Mouse (Mus musculus) right cerebral cortex, adult 18-20 months (tissue): Measurements from ENCODE around the gene Polm.

ENCODE experiments used
- DNase-seq: peaks from one replicate; pipeline ENCODE4 v3.0.0; 2022; ENCODE audit warnings: mixed read lengths

Polm gene

DNA sequence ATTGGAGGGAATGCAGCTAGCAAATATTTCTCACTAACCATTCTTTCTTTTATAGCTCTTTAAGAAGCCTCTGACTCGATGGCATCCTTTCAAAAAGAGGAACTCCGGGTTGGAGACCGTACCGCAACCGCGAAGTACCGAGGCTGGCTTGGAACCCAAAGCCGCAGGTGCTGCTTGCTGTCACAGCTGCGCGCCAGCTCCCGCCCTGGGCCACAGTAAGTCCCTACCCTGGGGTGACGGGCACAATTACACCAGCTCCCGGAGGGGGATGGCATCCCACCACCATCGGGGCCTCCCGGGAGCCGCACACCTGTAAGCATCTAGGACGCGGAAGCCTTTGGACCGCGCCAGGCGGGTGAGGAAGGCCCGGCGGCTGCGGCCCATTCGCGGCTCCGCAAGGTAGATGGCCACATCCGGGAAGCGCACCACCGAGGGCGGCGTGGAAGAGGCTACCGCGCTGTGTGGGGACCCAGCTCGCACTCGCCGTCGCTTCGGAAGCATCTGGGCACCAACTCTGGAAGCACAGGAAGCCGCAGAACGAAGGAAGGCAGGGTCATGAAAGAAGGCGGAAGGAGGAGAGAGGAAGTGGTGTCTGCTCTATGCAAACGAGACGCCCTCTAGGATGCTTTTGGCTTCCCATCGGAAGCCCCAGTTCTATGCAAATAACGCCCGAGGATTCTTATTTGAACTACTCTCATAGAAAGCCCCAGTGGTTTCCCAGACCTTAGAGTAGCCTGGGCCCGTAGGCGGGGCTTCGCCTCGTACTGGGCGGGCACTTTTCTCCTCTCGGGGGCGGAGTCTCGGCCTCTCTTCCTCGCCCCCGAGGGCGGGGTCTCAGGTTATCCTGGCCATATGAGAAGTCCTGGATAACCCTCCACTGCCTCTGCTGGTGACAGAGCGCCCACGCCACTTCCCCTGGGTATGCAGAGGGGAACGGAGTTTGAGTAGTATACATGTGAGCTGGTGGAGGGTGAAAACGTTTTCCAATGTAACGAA lies at the start of gene Polm:
Gene Polm (minus strand): TSS at position 766 of the 996 bp plus-strand sequence.
- peak; percentile 92 for DNase-seq

GRCm38 (mm10) chr11:5887250-5887649 lies 49.4 kb upstream of the Polm start:
- no peak for DNase-seq

- DNase-seq: peak; percentile 58
Measured at GRCm38 (mm10) chr11:5886187-5886586, 48.4 kb upstream of the Polm start.

- DNase-seq: no peak
Measured at GRCm38 (mm10) chr11:5882518-5882917, 44.7 kb upstream of the Polm start.

- DNase-seq: peak; percentile 36
Measured at GRCm38 (mm10) chr11:5879905-5880304, 42.1 kb upstream of the Polm start.

DNA sequence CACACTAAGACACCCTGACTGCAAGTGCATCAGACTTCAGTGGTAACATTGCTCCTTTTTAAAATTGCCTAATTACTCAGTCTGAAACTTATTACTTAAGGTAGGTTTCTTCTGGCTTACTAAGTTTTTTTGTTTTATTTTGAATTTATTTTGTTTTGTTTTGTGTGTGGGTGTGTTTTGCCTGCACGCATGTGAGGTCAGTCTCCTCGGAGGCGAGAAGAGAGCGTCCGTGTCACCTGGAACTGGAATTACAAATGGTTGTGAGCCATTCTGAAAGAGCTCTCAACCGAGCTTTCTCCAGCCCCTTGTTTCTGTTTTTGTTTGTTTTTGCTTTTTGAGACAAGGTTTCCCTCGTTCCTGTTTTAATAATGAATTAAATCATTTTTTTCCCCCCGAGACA lies 40.8 kb upstream of the Polm start:
- no peak for DNase-seq

GRCm38 (mm10) chr11:5877921-5878526 lies 40.2 kb upstream of the Polm start, which contains the start of gene Pold2:
Pold2 (minus strand) TSS chr11:5878292.
- DNase-seq: peak; percentile 98

- no peak for DNase-seq
Measured at GRCm38 (mm10) chr11:5877421-5877820, 39.6 kb upstream of the Polm start.

- DNase-seq: no peak
Measured at GRCm38 (mm10) chr11:5873192-5873591, 35.4 kb upstream of the Polm start.

- DNase-seq: no peak
Measured at GRCm38 (mm10) chr11:5872707-5873106, 34.9 kb upstream of the Polm start.

DNA sequence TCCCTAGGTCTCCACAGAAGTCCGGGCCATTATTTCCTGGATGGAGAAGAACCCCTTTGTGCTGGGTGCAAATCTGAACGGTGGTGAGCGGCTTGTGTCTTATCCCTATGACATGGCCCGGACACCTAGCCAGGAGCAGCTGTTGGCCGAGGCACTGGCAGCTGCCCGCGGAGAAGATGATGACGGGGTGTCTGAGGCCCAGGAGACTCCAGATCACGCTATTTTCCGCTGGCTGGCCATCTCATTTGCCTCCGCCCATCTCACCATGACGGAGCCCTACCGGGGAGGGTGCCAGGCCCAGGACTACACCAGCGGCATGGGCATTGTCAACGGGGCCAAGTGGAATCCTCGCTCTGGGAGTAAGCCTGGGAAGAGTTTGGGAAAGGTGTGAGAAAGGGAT lies 32.3 kb upstream of the Polm start:
- DNase-seq: no peak

- no peak for DNase-seq
Measured at GRCm38 (mm10) chr11:5869331-5869730, 31.5 kb upstream of the Polm start.

DNA sequence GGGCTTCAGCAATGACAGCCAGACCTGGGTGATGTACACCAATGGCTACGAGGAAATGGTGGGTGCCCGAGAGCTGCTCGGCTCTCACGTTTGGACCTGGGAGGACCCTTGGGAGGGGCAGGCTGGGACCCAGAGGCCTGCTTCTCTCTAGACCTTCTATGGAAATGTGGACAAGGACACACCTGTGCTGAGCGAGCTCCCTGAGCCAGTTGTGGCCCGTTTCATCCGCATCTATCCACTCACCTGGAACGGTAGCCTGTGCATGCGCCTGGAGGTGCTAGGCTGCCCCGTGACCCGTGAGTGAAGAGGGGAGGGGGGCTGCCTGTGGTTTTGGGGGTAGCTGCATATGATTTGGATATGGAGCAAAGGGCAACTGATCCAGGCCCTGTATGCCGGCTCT lies 30.5 kb upstream of the Polm start:
- no peak for DNase-seq

GRCm38 (mm10) chr11:5867196-5867595 lies 29.4 kb upstream of the Polm start:
- no peak for DNase-seq

DNA sequence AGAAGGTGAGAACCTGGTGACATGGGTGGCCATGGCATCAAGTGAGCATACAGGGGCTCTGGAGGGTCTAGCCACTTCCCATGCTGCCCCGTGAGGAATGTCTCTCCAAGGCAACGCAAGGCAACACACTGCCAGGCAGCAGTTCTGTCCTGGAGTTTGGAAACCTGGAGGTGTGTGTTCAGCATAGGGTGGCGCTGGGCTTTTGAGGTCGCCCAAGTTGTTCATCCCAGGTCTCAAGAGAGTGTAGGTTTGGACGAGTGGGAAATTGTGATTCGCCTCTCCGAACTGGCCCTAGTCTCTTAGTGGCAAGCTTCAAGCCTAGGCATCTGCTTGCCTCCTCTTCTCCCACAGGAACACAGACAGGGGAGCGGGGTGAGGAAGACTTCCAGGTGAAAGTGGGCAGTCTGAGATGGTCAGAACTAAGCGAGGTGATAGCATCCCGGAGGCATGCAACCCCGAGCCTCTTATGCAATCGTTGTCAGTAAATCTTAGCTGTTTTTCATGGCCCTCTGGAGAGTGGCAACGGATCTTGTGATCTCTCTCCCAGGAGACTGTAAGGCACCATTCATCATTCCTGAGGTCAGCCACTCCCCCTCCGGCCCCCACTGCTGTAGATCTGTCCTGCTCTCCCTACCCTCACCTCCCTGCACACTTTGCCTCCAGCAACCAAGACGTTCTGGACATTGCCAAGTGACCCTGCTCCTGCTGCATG lies 24.7 kb upstream of the Polm start:
- DNase-seq: no peak

- no peak for DNase-seq
Measured at GRCm38 (mm10) chr11:5861678-5862393, 24.0 kb upstream of the Polm start, which contains the start of gene Aebp1. Aebp1 (plus strand) TSS chr11:5861947.

DNA sequence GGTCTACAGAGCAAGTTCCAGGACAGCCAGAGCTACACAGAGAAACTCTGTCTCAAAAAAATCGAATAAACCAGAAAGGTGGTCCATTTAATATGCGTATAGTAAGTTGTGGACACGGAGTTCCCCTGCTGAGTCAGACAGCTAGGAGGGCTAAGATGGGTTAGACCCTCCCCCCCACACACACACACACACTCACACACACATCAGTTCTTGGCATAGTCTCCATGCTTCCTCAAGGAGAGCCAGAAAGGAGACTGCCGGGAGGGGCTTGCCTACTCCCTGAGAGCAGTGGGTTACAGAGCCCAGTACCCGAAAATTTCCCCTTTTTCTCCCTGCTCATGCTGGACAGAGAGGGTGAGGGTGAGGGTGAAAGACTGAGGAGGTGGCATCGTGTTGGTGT lies 22.8 kb upstream of the Polm start:
- no peak for DNase-seq

DNA sequence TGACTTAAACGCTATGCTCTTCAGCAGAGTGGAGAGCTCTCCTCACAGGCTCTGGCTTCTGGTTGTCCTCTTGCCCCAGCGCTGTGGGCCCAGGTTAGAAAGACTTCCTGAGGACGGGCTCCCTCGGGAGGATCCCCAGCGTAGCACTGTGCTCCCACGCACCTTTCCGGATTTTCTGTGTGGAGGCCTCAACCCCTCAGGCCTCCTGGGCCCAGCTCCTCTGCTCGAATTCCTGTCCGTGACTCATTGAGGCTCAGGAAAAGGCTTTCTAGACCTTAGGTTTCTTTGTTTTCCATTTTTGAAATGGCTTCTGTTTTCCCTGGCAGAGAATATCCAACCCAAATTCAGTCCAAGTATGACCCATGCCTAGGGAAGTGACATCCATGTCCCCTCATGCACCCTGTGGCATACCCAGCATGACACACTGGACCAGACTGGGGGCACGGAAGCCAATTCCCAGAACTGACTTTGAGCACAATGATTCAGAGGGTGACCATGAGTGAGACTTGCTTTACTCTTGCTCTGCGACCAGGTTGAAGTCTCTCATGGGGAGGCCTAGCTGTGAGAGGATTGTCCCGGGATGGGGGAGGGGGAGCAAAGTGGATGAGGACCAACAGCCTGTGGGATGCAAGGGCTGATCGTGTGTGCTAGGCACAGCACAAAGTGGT lies 22.2 kb upstream of the Polm start:
- no peak for DNase-seq

DNA sequence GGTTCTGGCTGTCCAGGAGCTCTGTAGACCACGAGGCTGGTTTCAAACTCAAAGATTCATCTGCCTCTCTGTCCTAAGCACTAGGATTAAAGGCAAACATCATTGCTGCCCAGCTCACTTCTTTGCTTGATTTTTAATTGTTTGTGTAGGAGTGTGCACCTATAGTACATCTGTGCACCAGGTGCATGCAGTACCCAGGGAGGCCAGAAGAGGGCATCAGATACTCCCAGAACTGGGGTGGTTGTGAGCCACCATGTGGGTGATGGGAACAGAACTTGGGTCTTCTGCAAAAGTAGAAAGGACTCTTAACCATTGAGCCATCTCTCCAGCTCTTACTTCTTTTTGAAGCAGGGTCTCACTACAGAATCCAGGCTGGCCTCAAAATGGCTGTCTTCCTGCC lies 20.9 kb upstream of the Polm start:
- DNase-seq: no peak

DNA sequence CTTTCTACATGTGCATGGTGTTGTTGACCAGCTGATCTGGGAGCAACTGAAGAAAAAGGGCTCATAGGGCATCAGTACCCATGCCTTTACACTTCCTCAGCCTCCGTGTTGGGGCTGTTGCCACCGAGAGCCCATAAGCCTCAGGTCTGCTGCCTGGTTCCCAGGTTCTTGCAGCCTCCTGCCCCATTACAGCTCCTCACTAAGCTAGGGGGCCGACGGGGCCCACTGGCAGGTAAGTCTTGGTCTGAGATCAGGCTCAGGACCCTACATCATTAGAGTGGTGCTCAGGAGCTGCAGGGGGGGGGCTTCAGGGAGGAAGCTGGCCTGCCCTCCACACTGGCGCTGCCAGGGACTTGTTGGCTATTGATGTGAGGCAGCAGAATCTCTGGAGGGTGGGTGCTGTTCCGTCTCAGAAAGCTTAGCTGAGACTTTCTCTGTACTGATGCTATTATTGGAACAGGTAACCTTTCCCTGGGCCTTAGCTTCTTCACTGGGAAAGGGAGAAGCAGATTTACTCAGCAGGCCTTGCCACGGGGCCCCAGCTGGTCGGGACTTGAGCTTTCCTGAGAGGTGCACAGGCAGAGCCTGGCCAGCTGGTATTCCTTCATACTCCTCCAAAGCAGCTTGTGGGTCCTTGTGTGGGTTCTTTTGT lies 18.8 kb upstream of the Polm start:
- DNase-seq: no peak

DNA sequence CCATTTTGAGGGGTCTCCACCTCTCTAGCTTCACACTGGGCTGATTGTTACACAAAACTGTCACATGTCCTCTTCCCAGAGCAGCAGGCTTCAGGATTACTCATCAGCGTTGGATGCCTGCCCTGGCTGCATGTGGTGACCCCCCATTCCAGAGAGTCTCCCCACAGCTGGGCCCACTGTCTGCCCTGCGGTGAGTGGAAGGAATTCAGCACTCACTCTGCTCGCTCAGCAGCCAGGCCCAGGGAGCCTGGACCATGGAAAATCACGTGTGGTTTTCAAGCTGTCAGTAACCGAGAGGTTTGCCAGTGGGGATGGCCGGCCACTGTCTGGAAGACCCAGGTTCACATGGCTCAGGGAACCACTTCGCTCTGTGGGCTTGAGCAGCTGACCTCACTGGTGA lies 18.1 kb upstream of the Polm start:
- peak; percentile 64 for DNase-seq

- DNase-seq: no peak
Measured at GRCm38 (mm10) chr11:5855481-5855880, 17.7 kb upstream of the Polm start.
